Mouse (Mus musculus) midbrain, embryonic 11.5 days (tissue): ENCODE data around the gene Kcna10. TPM values are rescaled to one million over a fixed set of nuclear protein-coding genes. Genes with fewer than 3 reads are reported as not detected.

Source experiments
- ATAC-seq: fragments of 200-750 bp; cut with Nextera tagmentation; 2 replicates; pipeline ENCODE4 v1.8.0; 2017; ENCODE audit warnings: moderate TSS enrichment, moderate library complexity; ENCODE audit not compliant: low FRiP score
- DNase-seq: peaks from one replicate; pipeline ENCODE4 v3.0.0; 2015; ENCODE audit warnings: low spot score; ENCODE audit errors: missing footprints
- H3K27ac ChIP-seq: fragments of 300-500 bp; sonication (generic); 2 replicates; pipeline ENCODE4 v1.5.1; 2014; ENCODE audit warnings: low read depth, low read length
- H3K27me3 ChIP-seq: fragments of 300-500 bp; sonication (generic); 2 replicates; pipeline ENCODE4 v1.6.1; 2014; ENCODE audit warnings: mild to moderate bottlenecking, low read length, moderate library complexity, mixed read lengths; ENCODE audit not compliant: control insufficient read depth, insufficient read depth
- H3K36me3 ChIP-seq: fragments of 300-500 bp; sonication (generic); 2 replicates; pipeline ENCODE4 v1.6.1; 2014; ENCODE audit warnings: mild to moderate bottlenecking, low read length, moderate library complexity, mixed read lengths; ENCODE audit not compliant: control insufficient read depth, insufficient read depth
- H3K4me1 ChIP-seq: fragments of 300-500 bp; sonication (generic); 2 replicates; pipeline ENCODE4 v1.6.1; 2014; ENCODE audit warnings: low read length; ENCODE audit not compliant: control insufficient read depth, insufficient read depth
- H3K4me2 ChIP-seq: fragments of 300-500 bp; sonication (generic); 2 replicates; pipeline ENCODE4 v1.6.1; 2014; ENCODE audit warnings: mild to moderate bottlenecking, moderate library complexity
- H3K4me3 ChIP-seq: fragments of 300-500 bp; sonication (generic); 2 replicates; pipeline ENCODE4 v1.5.1; 2014; ENCODE audit warnings: low read depth, low read length
- H3K9ac ChIP-seq: fragments of 300-500 bp; sonication (generic); 2 replicates; pipeline ENCODE4 v1.6.1; 2014; ENCODE audit warnings: low read length
- H3K9me3 ChIP-seq: fragments of 300-500 bp; sonication (generic); 2 replicates; pipeline ENCODE4 v1.6.1; 2016; ENCODE audit warnings: low read length; ENCODE audit not compliant: control insufficient read depth
- WGBS: fragments of 180-500 bp; shearing (Covaris S2); extraction: QIAGEN DNeasy Blood & Tissue Kit; methylation state at CpG from one replicate; pipeline ENCODE4 v1.1.7; 2014; 5-methylcytosine and 5-hydroxymethylcytosine counted together
- polyA plus RNA-seq: library from polyadenylated mRNA; unstranded; fragments of >200 nt; fragmentation: Nextera tagmentation; extraction: Ambion mirVana; gene quantifications from 2 replicates; pipeline ENCODE4 v1.2.1, GENCODE M21; 2014

The Kcna10 gene
- polyA plus RNA-seq, 1 experiment from 2014 or later, result not detected

- WGBS, result under 1% methylated on average over 17 of the region's 17 CpGs
These were observed 23.0 kb upstream of the Kcna10 start for GRCm38 (mm10) chr3:107159859-107160324.

GRCm38 (mm10) chr3:107162741-107163140 is 20.1 kb upstream of the Kcna10 start:
- Histone ChIP-seq H3K27ac (no peak overlapping the region), H3K4me1 (no peaks in the 10 kb centered on the region; the same call in 1 of the 2 replicates), H3K36me3 (no peaks in the 10 kb centered on the region), H3K4me2 (no peak overlapping the region), H3K9ac (no peak overlapping the region), H3K4me3 (no peak overlapping the region), H3K9me3 (no peaks in the 10 kb centered on the region), H3K27me3 (no peaks in the 10 kb centered on the region)
- no peak for DNase-seq
- WGBS, result 88% methylated on average over 2 of the region's 2 CpGs
- no peak for ATAC-seq

More at GRCm38 (mm10) chr3:107159859-107160324, 23.0 kb upstream of the Kcna10 start:
- no peaks in the 10 kb centered on the region for H3K9me3 ChIP-seq
- H3K27me3 ChIP-seq, result no peaks in the 10 kb centered on the region
- H3K4me3 ChIP-seq, result peak overlapping the region; percentile 18; the same call in 1 of the 2 replicates
- H3K4me2 ChIP-seq, result peak overlapping the region; percentile 50
- ATAC-seq, result peak; percentile 80
- DNase-seq, result peak; percentile 89
- H3K9ac ChIP-seq, result peak overlapping the region; percentile 49
- no peaks in the 10 kb centered on the region for H3K36me3 ChIP-seq
- no peaks in the 10 kb centered on the region; the same call in 1 of the 2 replicates for H3K4me1 ChIP-seq
- H3K27ac ChIP-seq, result no peak overlapping the region

- WGBS, result 72% methylated on average over 2 of the region's 2 CpGs
- H3K4me1 ChIP-seq, result no peaks in the 10 kb centered on the region
- no peak overlapping the region for H3K9ac ChIP-seq
- no peaks in the 10 kb centered on the region for H3K27me3 ChIP-seq
- H3K4me3 ChIP-seq, result no peak overlapping the region
- H3K4me2 ChIP-seq, result no peak overlapping the region
- no peaks in the 10 kb centered on the region for H3K9me3 ChIP-seq
- DNase-seq (no peak), ATAC-seq (no peak)
- H3K36me3 ChIP-seq, result no peaks in the 10 kb centered on the region
- no peak overlapping the region for H3K27ac ChIP-seq
These were observed 13.3 kb upstream of the Kcna10 start for GRCm38 (mm10) chr3:107169552-107169951.

DNA sequence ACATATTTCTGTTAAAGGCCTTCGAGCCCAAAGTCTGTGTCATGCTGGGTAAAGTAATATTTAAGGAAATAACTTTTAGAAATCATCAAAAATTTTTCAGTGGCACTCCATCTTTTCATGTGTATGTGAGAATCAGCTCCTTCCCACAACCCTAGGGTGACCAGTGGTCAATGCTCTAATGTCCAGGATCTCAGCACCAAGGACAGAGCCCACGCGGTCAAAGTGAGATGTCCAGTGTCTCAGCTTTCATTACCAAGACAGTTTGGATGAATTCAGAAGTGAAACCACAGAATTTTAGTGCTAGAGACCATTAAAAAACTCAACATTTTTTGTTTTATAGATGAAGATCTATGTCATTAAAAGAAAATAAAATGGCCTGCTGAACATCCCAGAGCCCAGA is 10.9 kb upstream of the Kcna10 start:
- Histone ChIP-seq H3K27ac (no peak overlapping the region), H3K27me3 (no peaks in the 10 kb centered on the region), H3K4me3 (no peak overlapping the region), H3K4me1 (no peaks in the 10 kb centered on the region), H3K4me2 (no peak overlapping the region), H3K9me3 (no peaks in the 10 kb centered on the region), H3K36me3 (no peaks in the 10 kb centered on the region), H3K9ac (no peak overlapping the region)
- no peak for ATAC-seq
- WGBS, result 85% methylated on average over 3 of the region's 3 CpGs
- no peak for DNase-seq

DNA sequence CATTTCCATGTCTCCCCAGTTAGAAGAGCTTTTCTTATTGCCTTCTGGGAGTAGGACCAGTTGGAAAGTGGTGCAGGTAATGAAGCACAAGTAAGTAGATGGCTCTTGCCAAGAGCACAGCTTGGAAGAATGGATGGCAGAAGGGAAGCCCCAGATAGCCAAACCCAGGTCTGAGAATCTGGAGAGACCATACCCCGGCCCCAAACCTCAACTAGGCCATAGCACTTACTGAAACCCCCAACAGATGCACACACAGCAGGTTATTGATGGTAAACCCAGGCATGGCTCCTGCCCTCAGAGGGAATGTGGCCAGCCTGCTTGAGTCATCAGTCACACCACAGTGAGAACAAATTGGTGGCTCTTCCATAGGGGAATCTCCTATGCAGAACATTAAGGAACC is 10.3 kb upstream of the Kcna10 start:
- no peak overlapping the region for H3K27ac ChIP-seq
- no peaks in the 10 kb centered on the region for H3K4me1 ChIP-seq
- no peak for ATAC-seq
- no peak overlapping the region for H3K9ac ChIP-seq
- no peaks in the 10 kb centered on the region for H3K9me3 ChIP-seq
- H3K27me3 ChIP-seq, result no peaks in the 10 kb centered on the region
- DNase-seq, result no peak
- H3K4me2 ChIP-seq, result no peak overlapping the region
- 95% methylated on average over 1 of the region's 1 CpGs for WGBS
- H3K4me3 ChIP-seq, result no peak overlapping the region
- H3K36me3 ChIP-seq, result no peaks in the 10 kb centered on the region

DNA sequence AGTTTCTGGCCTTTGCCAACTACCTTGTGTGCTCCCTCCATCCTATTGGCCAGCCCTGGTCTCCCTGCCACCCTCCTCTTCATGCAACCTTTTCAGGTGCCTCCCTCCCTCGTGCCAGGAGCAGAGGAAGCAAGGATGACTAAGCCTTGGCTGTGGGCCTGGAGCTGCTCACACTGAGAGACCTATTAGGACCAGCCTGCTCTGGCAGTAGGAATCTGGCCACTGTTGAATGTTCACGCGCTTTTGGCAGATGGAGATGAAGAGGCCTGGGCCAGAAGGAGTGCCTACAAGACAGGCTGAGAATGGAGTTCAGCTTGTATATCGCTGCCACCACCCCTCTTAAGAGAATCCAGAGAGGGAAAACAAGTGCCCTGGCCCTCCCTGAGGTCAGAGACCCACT is 7.4 kb upstream of the Kcna10 start:
- H3K27ac ChIP-seq, result no peak overlapping the region
- no peaks in the 10 kb centered on the region for H3K4me1 ChIP-seq
- H3K9ac ChIP-seq, result no peak overlapping the region
- H3K4me2 ChIP-seq, result no peak overlapping the region
- H3K4me3 ChIP-seq, result no peak overlapping the region
- H3K27me3 ChIP-seq, result no peaks in the 10 kb centered on the region
- DNase-seq (no peak), ATAC-seq (no peak)
- no peaks in the 10 kb centered on the region for H3K36me3 ChIP-seq
- WGBS, result 85% methylated on average over 4 of the region's 4 CpGs
- no peaks in the 10 kb centered on the region for H3K9me3 ChIP-seq

DNA sequence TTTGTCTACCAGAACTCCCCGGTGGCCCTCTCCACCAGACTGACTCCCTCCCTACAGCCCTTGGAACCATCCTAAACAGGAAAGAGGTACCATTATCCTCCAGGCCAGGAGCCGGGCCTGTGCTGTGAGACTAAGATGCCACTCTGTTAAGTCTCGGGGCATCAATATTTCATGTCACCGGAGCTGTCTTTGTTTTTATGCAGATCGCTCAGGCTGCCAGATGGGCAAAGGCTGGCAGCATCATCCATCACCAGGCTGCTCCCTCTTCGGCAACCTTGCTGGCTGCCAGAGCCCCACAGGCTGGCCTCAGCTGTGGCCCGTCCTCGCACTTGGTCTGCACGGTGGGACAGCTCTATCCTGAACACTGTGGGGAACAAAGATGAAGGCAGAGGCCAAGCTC is 6.4 kb upstream of the Kcna10 start:
- H3K36me3 ChIP-seq, result no peaks in the 10 kb centered on the region
- no peak overlapping the region for H3K9ac ChIP-seq
- H3K27me3 ChIP-seq, result no peaks in the 10 kb centered on the region
- WGBS, result 88% methylated on average over 9 of the region's 9 CpGs
- DNase-seq, result no peak
- H3K27ac ChIP-seq, result no peak overlapping the region
- H3K4me1 ChIP-seq, result no peaks in the 10 kb centered on the region
- no peak overlapping the region for H3K4me2 ChIP-seq
- H3K4me3 ChIP-seq, result no peak overlapping the region
- no peak for ATAC-seq
- no peaks in the 10 kb centered on the region for H3K9me3 ChIP-seq

GRCm38 (mm10) chr3:107180860-107181259 is 2.0 kb upstream of the Kcna10 start:
- no peaks in the 10 kb centered on the region for H3K9me3 ChIP-seq
- no peak overlapping the region for H3K27ac ChIP-seq
- no peak overlapping the region for H3K4me3 ChIP-seq
- no peak overlapping the region for H3K4me2 ChIP-seq
- H3K9ac ChIP-seq, result no peak overlapping the region
- 78% methylated on average over 2 of the region's 2 CpGs for WGBS
- no peaks in the 10 kb centered on the region for H3K36me3 ChIP-seq
- no peaks in the 10 kb centered on the region for H3K4me1 ChIP-seq
- no peaks in the 10 kb centered on the region for H3K27me3 ChIP-seq
- ATAC-seq (no peak), DNase-seq (no peak)

GRCm38 (mm10) chr3:107183178-107183577 is 322 bp downstream of the Kcna10 start:
- WGBS, result 85% methylated on average over 3 of the region's 3 CpGs
- H3K4me3 ChIP-seq, result no peak overlapping the region
- ATAC-seq, result no peak
- no peaks in the 10 kb centered on the region for H3K27me3 ChIP-seq
- no peaks in the 10 kb centered on the region for H3K9me3 ChIP-seq
- H3K4me1 ChIP-seq, result no peaks in the 10 kb centered on the region
- H3K4me2 ChIP-seq, result no peak overlapping the region
- no peak overlapping the region for H3K9ac ChIP-seq
- DNase-seq, result no peak
- H3K36me3 ChIP-seq, result no peaks in the 10 kb centered on the region
- no peak overlapping the region for H3K27ac ChIP-seq

- H3K36me3 ChIP-seq, result no peaks in the 10 kb centered on the region
- 75% methylated on average over 3 of the region's 3 CpGs for WGBS
- no peaks in the 10 kb centered on the region for H3K4me1 ChIP-seq
- DNase-seq, result no peak
- H3K27me3 ChIP-seq, result no peaks in the 10 kb centered on the region
- H3K4me3 ChIP-seq, result no peak overlapping the region
- ATAC-seq, result no peak
- H3K4me2 ChIP-seq, result no peak overlapping the region
- H3K27ac ChIP-seq, result no peak overlapping the region
- no peak overlapping the region for H3K9ac ChIP-seq
- no peaks in the 10 kb centered on the region for H3K9me3 ChIP-seq
These were observed 2.7 kb downstream of the Kcna10 start for GRCm38 (mm10) chr3:107185597-107185996.
